Mouse (Mus musculus) E14TG2a.4 (cell line): ENCODE results near the gene Fam243.

ENCODE experiments used
- CTCF ChIP-seq: conservative IDR thresholded peaks from 2 replicates; pipeline ENCODE4 v1.5.1; 2014; ENCODE audit warnings: low read length
- POU5F1 ChIP-seq: IDR thresholded peaks from 2 replicates; pipeline ENCODE4 v1.6.1; 2014; ENCODE audit warnings: low read length, borderline replicate concordance

GRCm38 (mm10) chr16:92334600-92334999 lies 13.4 kb upstream of the Fam243 start:
- TF ChIP-seq CTCF: no peak
- no peak for TF ChIP-seq POU5F1
